Mouse (Mus musculus) CH12.LX (cell line): ENCODE data around the gene Capn8. TPM values are rescaled to one million over a fixed set of nuclear protein-coding genes. Genes with fewer than 3 reads are reported as not detected.

Experiments used
- DNase-seq: peaks from one replicate; pipeline ENCODE4 v3.0.0-alpha.2; 2013; ENCODE audit errors: extremely low read depth
- H3K27ac ChIP-seq: 2 replicates; pipeline ENCODE4 v1.5.1; 2012; ENCODE audit warnings: low read depth, mild to moderate bottlenecking, control low read depth, moderate library complexity; ENCODE audit not compliant: insufficient read depth
- H3K27me3 ChIP-seq: replicated peaks from 2 replicates; pipeline ENCODE3; 2012; ENCODE audit warnings: inconsistent platforms
- H3K36me3 ChIP-seq, 2 experiments: replicated peaks in 1 of 2; 2 replicates each; pipeline versions ENCODE3 to v1.6.1; 2012; ENCODE audit warnings: inconsistent platforms in 1 of 2, low read length in 1 of 2, mild to moderate bottlenecking in 1 of 2, mixed read lengths in 1 of 2, moderate library complexity in 1 of 2; ENCODE audit not compliant: control insufficient read depth in 1 of 2, insufficient read depth in 1 of 2
- H3K4me1 ChIP-seq, 2 experiments: 2 replicates each; pipeline ENCODE4 v1.6.1; 2012; ENCODE audit warnings: inconsistent platforms in 1 of 2, moderate library complexity in 1 of 2; ENCODE audit not compliant: insufficient read depth in 2 of 2, control insufficient read depth in 1 of 2
- H3K4me2 ChIP-seq: 2 replicates; pipeline ENCODE4 v1.6.1; 2012; ENCODE audit warnings: low read depth, mild to moderate bottlenecking, control low read depth; ENCODE audit not compliant: poor library complexity, insufficient read depth, severe bottlenecking
- H3K4me3 ChIP-seq, 3 experiments: fragments of 150-350 bp in 1 of 3; sonication (generic) in 1 of 3; replicated peaks in 1 of 3; 2 replicates each; pipeline versions ENCODE3 to v1.5.1; 2011 to 2012; ENCODE audit warnings: low read depth in 2 of 3, low read length in 2 of 3, mild to moderate bottlenecking in 2 of 3, moderate library complexity in 2 of 3, control low read depth in 1 of 3, improper control_type of control experiment in 1 of 3, inconsistent platforms in 1 of 3, mixed read lengths in 1 of 3; ENCODE audit not compliant: poor library complexity in 1 of 3
- H3K79me2 ChIP-seq: replicated peaks from 2 replicates; pipeline ENCODE4 v1.6.1; 2012; ENCODE audit warnings: mild to moderate bottlenecking, moderate library complexity; ENCODE audit not compliant: control insufficient read depth, poor library complexity, insufficient read depth, severe bottlenecking; ENCODE audit errors: extremely low read depth
- H3K9ac ChIP-seq: 2 replicates; pipeline ENCODE4 v1.6.1; 2012; ENCODE audit warnings: low read depth, mild to moderate bottlenecking, control low read depth, moderate library complexity; ENCODE audit not compliant: insufficient read depth
- H3K9me3 ChIP-seq: replicated peaks from 2 replicates; pipeline ENCODE3; 2012; ENCODE audit warnings: low read length, inconsistent platforms, mixed read lengths
- BHLHE40 ChIP-seq: IDR thresholded peaks from 2 replicates; pipeline ENCODE4 v1.6.1; 2011; ENCODE audit warnings: mild to moderate bottlenecking, low read depth, low read length, improper control_type of control experiment
- CHD1 ChIP-seq: IDR thresholded peaks from 2 replicates; pipeline ENCODE4 v1.6.1; 2012; ENCODE audit warnings: low read depth, low read length, improper control_type of control experiment, inconsistent platforms
- CTCF ChIP-seq, 2 experiments: IDR thresholded peaks in 1 of 2; conservative IDR thresholded peaks in 1 of 2; 2 replicates each; pipeline ENCODE4 v1.5.1; 2011 to 2012; ENCODE audit warnings: low read depth in 2 of 2, low read length in 2 of 2, improper control_type of control experiment in 1 of 2, inconsistent platforms in 1 of 2, mild to moderate bottlenecking in 1 of 2, moderate library complexity in 1 of 2
- E2F4 ChIP-seq: IDR thresholded peaks from 2 replicates; pipeline ENCODE4 v1.6.1; 2011; ENCODE audit warnings: low read depth, low read length, improper control_type of control experiment; ENCODE audit not compliant: insufficient replicate concordance
- ELF1 ChIP-seq: IDR thresholded peaks from 2 replicates; pipeline ENCODE4 v1.6.1; 2014; ENCODE audit warnings: low read depth, mild to moderate bottlenecking, inconsistent platforms, low read length, improper control_type of control experiment
- ETS1 ChIP-seq: conservative IDR thresholded peaks from 2 replicates; pipeline ENCODE4 v1.6.1; 2012; ENCODE audit warnings: low read depth, mild to moderate bottlenecking, inconsistent platforms, low read length, improper control_type of control experiment, moderate library complexity
- HCFC1 ChIP-seq: IDR thresholded peaks from 2 replicates; pipeline ENCODE4 v1.6.1; 2012; ENCODE audit warnings: low read depth, mild to moderate bottlenecking, inconsistent platforms, low read length, improper control_type of control experiment
- IRF4 ChIP-seq: IDR thresholded peaks from 2 replicates; pipeline ENCODE4 v1.6.1; 2014; ENCODE audit warnings: low read depth, mild to moderate bottlenecking, inconsistent platforms, low read length, improper control_type of control experiment
- JUN ChIP-seq: IDR thresholded peaks from 2 replicates; pipeline ENCODE4 v1.6.1; 2011; ENCODE audit warnings: low read depth, mild to moderate bottlenecking, low read length, improper control_type of control experiment, moderate library complexity; ENCODE audit not compliant: insufficient read depth
- JUND ChIP-seq: conservative IDR thresholded peaks from 2 replicates; pipeline ENCODE4 v1.6.1; 2011; ENCODE audit warnings: low read depth, low read length, improper control_type of control experiment
- KAT2A ChIP-seq: IDR thresholded peaks from 2 replicates; pipeline ENCODE4 v1.6.1; 2012; ENCODE audit warnings: low read length, improper control_type of control experiment, inconsistent platforms; ENCODE audit not compliant: insufficient replicate concordance
- MAFK ChIP-seq: IDR thresholded peaks from 2 replicates; pipeline ENCODE4 v1.6.1; 2011; ENCODE audit warnings: low read length, improper control_type of control experiment; ENCODE audit not compliant: insufficient replicate concordance
- MAX ChIP-seq: IDR thresholded peaks from 2 replicates; pipeline ENCODE4 v1.6.1; 2011; ENCODE audit warnings: low read length, improper control_type of control experiment
- MEF2A ChIP-seq: IDR thresholded peaks from 2 replicates; pipeline ENCODE4 v1.6.1; 2014; ENCODE audit warnings: low read depth, mild to moderate bottlenecking, inconsistent platforms, low read length, improper control_type of control experiment, borderline replicate concordance
- MYC ChIP-seq: IDR thresholded peaks from 2 replicates; pipeline ENCODE4 v1.6.1; 2011; ENCODE audit warnings: low read depth, mild to moderate bottlenecking, improper control_type of control experiment, low read length
- NELFE ChIP-seq: IDR thresholded peaks from 2 replicates; pipeline ENCODE4 v1.6.1; 2011; ENCODE audit warnings: low read depth, low read length, improper control_type of control experiment
- PAX5 ChIP-seq: IDR thresholded peaks from 2 replicates; pipeline ENCODE4 v1.6.1; 2012; ENCODE audit warnings: low read length, inconsistent platforms, mixed read lengths
- POLR2AphosphoS2 ChIP-seq: IDR thresholded peaks from 2 replicates; pipeline ENCODE4 v1.6.1; 2011; ENCODE audit warnings: low read depth, low read length, improper control_type of control experiment
- RAD21 ChIP-seq: IDR thresholded peaks from 2 replicates; pipeline ENCODE4 v1.6.1; 2011; ENCODE audit warnings: low read depth, mild to moderate bottlenecking, low read length, improper control_type of control experiment, moderate library complexity
- RCOR1 ChIP-seq: conservative IDR thresholded peaks from 2 replicates; pipeline ENCODE4 v1.6.1; 2012; ENCODE audit warnings: low read depth, mild to moderate bottlenecking, inconsistent platforms, low read length, improper control_type of control experiment
- SIN3A ChIP-seq: IDR thresholded peaks from 2 replicates; pipeline ENCODE4 v1.6.1; 2012; ENCODE audit warnings: low read length, improper control_type of control experiment, inconsistent platforms
- TBP ChIP-seq: conservative IDR thresholded peaks from 2 replicates; pipeline ENCODE4 v1.6.1; 2011; ENCODE audit warnings: low read depth, low read length, improper control_type of control experiment
- USF2 ChIP-seq: conservative IDR thresholded peaks from 2 replicates; pipeline ENCODE4 v1.6.1; 2011; ENCODE audit warnings: low read depth, low read length, improper control_type of control experiment
- ZC3H11A ChIP-seq: IDR thresholded peaks from 2 replicates; pipeline ENCODE4 v1.6.1; 2012; ENCODE audit warnings: low read depth, mild to moderate bottlenecking, inconsistent platforms, low read length, improper control_type of control experiment
- ZKSCAN1 ChIP-seq: IDR thresholded peaks from 2 replicates; pipeline ENCODE4 v1.6.1; 2012; ENCODE audit warnings: low read depth, inconsistent platforms, low read length, improper control_type of control experiment, borderline replicate concordance
- ZMIZ1 ChIP-seq: IDR thresholded peaks from 2 replicates; pipeline ENCODE4 v1.6.1; 2012; ENCODE audit warnings: low read depth, mild to moderate bottlenecking, inconsistent platforms, low read length, improper control_type of control experiment
- ZNF384 ChIP-seq: IDR thresholded peaks from 2 replicates; pipeline ENCODE4 v1.6.1; 2012; ENCODE audit warnings: low read depth, low read length, improper control_type of control experiment, inconsistent platforms
- dilution Hi-C: fragments of 300-500 bp; cut with MboI; formaldehyde crosslinking; loops from 2 replicates; pipeline ENCODE4 v1.14.3; 2020; ENCODE audit warnings: low sequenced_read_pairs; ENCODE audit not compliant: extremely low pct_unique_long_range_greater_than_20kb, extremely low pct_ligation_motif_present
- in situ Hi-C: fragments of 300-500 bp; cut with MboI; formaldehyde crosslinking; loops from 3 replicates; pipeline ENCODE4 v1.14.3; 2019; ENCODE audit warnings: low sequenced_read_pairs, low pct_ligation_motif_present, low pct_unique_long_range_greater_than_20kb, mixed read lengths
- polyA plus RNA-seq: library from polyadenylated mRNA; unstranded; fragments of >175 nt; gene quantifications from 2 replicates; pipeline ENCODE4 v1.2.1, GENCODE M21; 2012; ENCODE audit warnings: low read depth; ENCODE audit not compliant: insufficient read length
- total RNA-seq, 2 experiments: library from RNA; depleted of rRNA; stranded (reverse); fragments of 300-350 nt in 1 of 2; fragments of >200 nt in 1 of 2; gene quantifications; 2 replicates each; pipeline ENCODE4 v1.2.3; 2012 to 2014

Capn8 gene
- total and polyA plus RNA-seq, 3 experiments: not detected

DNA sequence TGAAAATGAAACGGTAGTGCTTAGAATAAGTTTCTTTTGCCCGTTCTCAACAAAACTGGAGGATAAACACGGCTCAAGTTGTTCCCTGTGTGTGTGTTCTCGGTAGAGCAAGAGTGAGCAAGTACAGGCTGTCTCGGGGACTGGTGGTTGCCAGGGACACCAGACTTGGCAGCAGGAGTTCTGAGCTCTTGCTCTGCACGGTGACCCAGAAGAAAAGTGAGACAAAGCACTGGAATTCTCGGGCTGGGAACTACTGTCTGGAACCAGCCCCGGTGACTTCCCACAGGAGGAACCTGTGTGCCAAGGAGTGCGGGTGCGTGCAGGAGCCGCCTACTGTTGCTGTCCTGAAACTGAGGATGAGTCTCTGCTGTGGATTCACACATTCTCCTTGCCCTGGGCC, 98.9 kb downstream of the Capn8 start:
- H3K4me1 ChIP-seq: peaks cover 0 to 9% of the 10 kb centered on the region in 2 experiments; a peak in 2 of 4 replicates
- no peaks in the 10 kb centered on the region for H3K9me3 ChIP-seq
- no peak overlapping the region for H3K4me2 ChIP-seq
- no peak overlapping the region for H3K27ac ChIP-seq
- no peaks in the 10 kb centered on the region for H3K36me3 ChIP-seq
- dilution Hi-C loops: no loop called here
- H3K79me2 ChIP-seq: no peaks in the 10 kb centered on the region
- in situ Hi-C loops: no loop called here
- no peaks in the 10 kb centered on the region for H3K27me3 ChIP-seq
- no peak overlapping the region for H3K9ac ChIP-seq
- TF ChIP-seq KAT2A (no peak), RCOR1 (no peak), ZMIZ1 (no peak), ZNF384 (no peak)
- DNase-seq: no peak
- no peak overlapping the region for H3K4me3 ChIP-seq

- Histone ChIP-seq H3K4me2 (no peak overlapping the region), H3K27ac (no peak overlapping the region), H3K4me3 (no peak overlapping the region), H3K27me3 (no peaks in the 10 kb centered on the region), H3K9ac (no peak overlapping the region), H3K9me3 (no peaks in the 10 kb centered on the region), H3K36me3 (no peaks in the 10 kb centered on the region), H3K79me2 (no peaks in the 10 kb centered on the region), H3K4me1 (peaks cover 0 to 15% of the 10 kb centered on the region in 2 experiments; a peak in 2 of 4 replicates)
- in situ Hi-C loops: no loop called here
- TF ChIP-seq HCFC1 (no peak), USF2 (no peak), MAX (no peak), ELF1 (no peak), CTCF (conservative IDR thresholded peaks at IDR 0.05 in 1 of 2, IDR thresholded peaks at IDR 0.05 in 1 of 2; ENCODE audit: low read depth in 2 of 2, low read length in 2 of 2) (no peak), RAD21 (no peak), POLR2AphosphoS2 (no peak), E2F4 (no peak), CHD1 (no peak), TBP (no peak)
- dilution Hi-C loops: no loop called here
- DNase-seq: no peak
Observed at GRCm38 (mm10) chr1:182664841-182665240, 100.0 kb downstream of the Capn8 start.

GRCm38 (mm10) chr1:182667281-182667680, 102.5 kb downstream of the Capn8 start:
- no peak overlapping the region for H3K27ac ChIP-seq
- H3K27me3 ChIP-seq: no peaks in the 10 kb centered on the region
- in situ Hi-C loops: no loop called here
- no peak overlapping the region for H3K4me2 ChIP-seq
- TF ChIP-seq HCFC1 (no peak), NELFE (no peak), MEF2A (no peak), ZC3H11A (no peak), MYC (no peak), RAD21 (no peak), JUND (no peak), RCOR1 (no peak), SIN3A (no peak), KAT2A (no peak), JUN (no peak), ZKSCAN1 (no peak), PAX5 (no peak), ETS1 (no peak), USF2 (no peak), BHLHE40 (no peak), MAFK (no peak), IRF4 (no peak)
- peaks cover 0 to 32% of the 10 kb centered on the region in 2 experiments; a peak in 2 of 4 replicates for H3K4me1 ChIP-seq
- dilution Hi-C loops: no loop called here
- no peak overlapping the region for H3K9ac ChIP-seq
- H3K36me3 ChIP-seq: no peaks in the 10 kb centered on the region
- DNase-seq: no peak
- no peaks in the 10 kb centered on the region for H3K9me3 ChIP-seq
- H3K4me3 ChIP-seq: no peak overlapping the region
- no peaks in the 10 kb centered on the region for H3K79me2 ChIP-seq
